Mouse (Mus musculus): ENCODE data around the gene Ryr3. TPM values are rescaled to one million over a fixed set of nuclear protein-coding genes. Genes with fewer than 3 reads are reported as not detected.

Gene Ryr3
- 1 to 10 TPM; 2.3 to 2.9 TPM for polyA plus RNA-seq (2017; shearing (Covaris generic))

DNA sequence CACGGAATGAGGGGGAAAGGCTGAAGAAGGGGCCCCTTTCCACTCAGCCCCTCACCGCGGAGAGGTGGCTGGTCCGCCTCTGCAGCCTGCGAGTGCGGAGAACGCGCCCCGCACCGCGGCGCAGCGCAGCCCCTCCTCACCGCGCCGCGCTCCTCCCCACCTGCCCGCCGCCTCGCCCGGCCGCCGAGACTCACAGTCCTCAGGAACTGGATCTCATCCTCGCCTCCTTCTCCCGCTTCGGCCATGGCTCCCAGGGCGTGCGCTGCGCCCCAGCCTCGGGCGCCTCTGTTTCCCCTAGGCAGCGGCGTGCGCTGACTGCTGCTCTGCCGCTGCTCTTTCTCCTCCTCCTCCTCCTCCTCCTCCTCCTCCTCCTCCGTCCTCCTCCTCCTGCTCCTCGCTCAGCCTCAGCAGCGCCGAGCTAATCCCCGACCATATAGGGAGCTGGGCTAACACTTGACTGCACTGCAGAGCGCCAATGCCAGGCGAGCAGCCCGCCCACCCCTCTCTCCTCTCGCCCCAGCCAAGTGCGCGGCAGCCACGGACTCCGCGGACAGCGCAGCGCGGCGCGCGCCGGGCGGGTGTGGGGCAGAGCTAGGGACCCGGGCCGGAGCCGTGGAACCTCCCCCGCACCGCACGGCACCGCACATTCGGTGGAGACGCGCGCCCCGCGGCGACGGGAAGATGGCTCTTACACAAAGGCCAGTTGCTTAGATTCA, at the start of gene Ryr3:
TSS of gene Ryr3 (minus strand) at position 351 of the 716 bp plus-strand sequence.
- no peak for ATAC-seq

DNA sequence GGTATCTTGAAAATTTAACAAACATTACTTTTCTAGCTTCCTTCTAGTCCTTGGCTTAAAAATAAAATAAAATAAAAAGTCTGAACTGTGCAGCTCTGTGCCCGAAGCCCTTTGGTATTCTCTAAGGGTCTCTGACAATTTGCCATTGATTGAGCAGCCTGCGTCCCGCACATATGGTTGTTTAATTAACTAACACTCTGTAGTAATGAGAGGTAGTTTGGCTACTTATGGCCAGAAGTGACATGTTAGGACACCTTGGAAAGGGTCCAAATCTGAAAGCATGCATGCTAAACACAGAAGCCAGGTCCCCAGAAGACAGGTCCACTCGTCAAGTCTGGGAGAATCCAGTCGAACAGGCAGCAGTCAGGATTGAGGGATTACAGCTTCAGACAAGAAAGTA, 22.0 kb upstream of the Ryr3 start:
- ATAC-seq: no peak

DNA sequence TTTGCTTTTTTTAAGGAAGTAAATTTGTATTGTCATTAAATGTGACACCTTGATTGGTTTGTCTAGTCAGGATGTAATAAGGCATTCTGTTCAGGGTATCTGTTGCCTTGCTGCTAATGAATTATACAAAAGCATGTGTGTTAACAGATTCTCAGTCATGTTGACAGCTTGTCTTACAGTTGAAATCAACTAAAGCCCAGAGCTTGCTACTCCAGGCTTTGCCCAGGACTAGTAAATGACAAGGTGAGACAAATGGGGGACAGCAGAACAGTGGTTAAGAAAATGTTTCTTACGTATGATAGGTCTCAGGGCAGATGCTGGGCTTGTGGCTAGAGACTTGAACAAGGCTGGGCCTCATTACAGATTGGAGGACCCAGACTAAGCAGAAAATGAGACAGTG, 20.1 kb upstream of the Ryr3 start:
- ATAC-seq: no peak

DNA sequence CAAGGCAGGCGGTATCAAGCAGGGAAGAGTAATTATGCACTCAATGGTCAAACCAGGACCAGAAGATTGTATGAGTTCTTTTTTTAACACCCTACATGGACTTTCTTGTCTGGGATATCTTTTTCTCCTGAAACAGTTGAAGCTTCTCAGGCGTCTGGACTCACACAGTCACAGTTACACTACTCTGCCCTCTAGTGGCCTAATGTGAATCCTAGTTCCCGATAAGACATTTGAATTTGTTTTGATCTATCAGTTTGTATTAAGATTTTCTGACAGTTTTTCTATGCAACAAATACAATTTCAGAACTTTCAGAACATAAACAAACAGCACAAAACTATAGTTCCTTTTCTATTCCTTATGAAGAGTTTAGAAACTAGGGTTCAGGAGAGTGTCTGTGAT, 17.7 kb upstream of the Ryr3 start:
- no peak for ATAC-seq

DNA sequence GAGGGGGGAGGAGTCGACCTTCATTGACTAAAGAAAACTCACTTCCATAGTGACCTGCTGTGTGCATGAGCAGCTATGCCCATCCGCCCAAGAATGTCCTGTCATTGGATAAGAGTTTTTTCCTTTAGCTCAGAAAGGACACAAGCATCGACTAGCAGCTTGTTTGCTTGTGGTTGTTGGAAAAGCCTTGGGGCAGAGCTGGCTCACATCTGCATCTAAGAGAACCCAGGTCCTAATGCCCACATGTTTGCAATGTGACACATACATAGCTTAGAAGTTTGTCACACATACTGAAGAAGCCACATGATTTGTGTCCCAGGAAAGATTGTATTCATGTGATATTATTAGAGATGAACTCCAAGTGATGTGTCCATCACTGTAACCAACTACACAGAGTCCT, 16.5 kb upstream of the Ryr3 start:
- no peak for ATAC-seq

DNA sequence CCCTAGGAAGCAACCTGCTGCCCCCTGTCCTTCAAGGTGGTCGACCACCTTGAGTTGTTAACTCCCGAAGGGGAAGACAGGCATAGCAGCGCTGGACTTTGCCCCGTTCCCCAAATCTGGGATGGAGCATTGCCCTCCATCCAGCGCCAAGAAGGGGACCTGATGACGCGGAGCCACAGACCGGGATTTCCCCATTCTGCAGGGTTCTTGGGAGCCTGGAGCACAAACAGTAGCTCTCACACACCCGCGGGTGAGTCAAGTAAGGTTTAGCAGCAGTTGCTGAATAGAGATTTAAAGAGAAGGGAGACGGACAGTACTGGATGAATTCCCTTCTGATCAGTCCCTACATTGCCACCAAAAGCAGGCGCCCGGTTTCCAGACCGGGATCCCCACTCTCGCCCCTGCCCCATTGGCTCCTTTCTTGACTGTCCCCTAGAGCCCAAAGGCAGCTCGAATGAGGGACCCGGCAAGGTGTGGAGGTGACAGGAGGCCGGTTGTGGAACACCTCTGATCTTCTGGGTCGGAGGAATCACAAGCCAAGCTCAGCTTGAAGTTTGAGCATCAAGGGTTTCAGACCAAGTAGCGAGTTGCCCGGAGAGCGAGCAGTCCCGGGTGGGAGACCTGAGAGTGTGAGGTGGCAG, 671 bp downstream of the Ryr3 start:
- ATAC-seq: no peak

DNA sequence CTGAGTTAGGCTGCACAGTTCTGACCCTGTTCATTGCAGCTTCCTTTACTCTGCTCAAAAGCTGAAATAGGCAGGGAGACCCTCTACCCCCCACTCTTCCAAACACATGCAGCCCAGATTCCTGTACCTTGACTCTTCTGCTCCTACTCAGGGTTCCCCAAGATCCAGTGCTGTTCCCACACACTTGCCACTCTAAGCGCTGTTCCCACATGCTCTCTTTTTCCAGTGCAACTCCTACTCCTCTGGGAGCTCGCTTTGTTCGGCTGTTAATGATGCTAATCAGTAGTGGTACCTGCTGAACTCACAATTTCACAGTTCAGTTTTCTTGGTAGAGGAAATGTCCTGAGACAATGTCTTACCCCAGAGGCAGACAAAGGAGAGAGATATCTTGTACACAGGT, 6.9 kb downstream of the Ryr3 start:
- no peak for ATAC-seq

DNA sequence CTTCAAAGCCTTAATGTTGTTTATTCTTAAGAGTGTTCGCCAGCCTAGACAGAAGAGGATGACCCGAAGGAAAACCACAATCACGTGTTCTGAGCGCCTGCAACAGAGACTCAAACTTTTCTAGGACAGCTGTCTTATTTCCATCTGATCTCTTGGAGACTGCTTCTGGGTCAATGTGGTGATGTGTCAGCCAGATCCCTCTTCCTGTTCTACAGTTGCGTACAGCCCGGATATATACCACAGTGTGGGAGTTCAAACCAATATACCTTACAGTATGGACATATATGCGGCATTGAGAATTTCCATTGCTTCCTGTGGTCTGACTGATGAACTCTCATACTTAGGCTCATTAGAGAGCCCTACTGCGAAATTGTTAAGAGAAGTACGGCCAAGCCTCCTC, 7.6 kb downstream of the Ryr3 start:
- no peak for ATAC-seq

DNA sequence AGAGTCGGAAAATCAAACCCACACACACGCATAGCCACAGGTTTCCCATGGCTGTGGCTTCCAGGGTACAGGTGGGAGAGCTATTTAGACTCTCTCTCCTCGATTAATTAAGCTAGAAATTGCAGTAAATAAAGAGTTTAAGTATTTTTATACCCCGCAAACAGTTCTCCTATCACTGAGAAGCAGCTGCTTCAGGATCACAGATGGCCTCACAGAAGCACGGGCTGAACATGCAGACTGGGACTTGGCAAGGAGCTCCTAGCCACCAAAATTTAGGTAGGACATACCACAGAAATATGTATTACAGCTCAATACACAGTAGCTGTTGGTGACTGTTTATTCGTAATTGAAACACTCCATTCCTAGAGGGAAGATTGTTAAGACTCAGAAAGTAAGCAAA, 14.0 kb downstream of the Ryr3 start:
- no peak for ATAC-seq

DNA sequence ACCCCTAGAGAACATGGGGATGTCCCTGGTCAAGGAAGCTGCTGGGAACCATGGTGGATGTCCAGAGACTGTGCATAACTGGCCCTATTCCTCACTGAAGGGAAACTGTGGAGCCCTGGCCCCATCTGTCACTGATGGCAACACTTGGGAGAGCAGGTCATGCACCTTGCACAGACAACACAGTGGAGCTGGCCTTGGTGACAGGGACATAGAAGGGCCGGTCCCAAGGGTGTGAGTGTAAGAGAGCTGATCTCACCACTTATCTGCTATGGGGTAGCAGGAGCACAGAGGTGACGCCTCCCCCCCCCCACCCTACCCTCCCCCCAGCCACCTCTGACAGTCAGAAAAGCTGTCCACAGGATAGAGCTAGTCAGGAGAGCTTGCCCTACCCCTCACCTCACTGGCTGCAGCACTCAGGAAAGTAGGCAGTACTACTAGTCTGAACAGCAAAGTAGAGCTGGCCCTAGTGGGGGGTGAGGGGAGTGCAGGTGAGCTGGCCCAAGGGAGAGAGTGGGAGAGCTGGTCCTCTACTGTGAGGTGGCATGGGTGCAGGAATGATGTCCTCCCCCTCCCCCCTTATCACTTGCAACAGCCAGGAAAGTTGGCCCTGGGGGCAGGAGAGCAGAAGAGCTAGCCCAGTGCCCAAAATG, 17.7 kb downstream of the Ryr3 start:
- no peak for ATAC-seq

DNA sequence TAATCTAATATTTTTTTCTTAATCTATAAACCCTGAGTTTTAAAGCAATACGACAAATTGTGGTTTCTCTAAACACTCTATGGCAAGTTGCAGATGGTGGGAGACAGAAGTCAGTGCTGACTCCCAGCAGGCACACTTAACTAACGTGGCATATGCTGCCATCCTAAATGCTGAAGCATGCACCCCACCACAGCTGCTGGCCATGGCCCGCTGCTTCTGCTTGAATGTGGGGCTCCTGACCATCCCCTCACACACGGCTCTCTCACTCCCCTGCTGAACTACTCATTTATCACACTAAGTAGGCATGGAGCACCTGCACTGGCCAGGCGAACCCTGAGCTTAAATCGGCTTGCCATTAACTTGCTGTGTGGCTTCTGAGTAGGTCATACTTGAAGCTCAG, 29.7 kb downstream of the Ryr3 start:
- no peak for ATAC-seq

DNA sequence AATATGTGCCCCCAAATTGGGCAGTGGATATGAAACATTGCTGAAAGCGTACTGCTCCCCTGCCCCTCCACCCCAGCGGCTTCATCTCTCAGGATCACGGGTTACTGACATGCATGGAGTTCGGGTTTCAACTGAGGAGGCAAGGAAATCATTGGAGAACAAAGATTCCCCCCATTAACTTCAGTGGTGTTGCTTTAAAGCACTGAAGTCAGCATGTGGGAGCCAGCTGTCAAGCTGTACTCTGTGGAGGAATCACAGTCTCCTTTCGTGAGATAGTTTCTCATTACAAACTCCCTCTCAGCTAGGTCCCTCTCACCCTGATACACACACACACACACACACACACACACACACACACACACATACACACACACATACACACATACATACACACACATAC, 35.2 kb downstream of the Ryr3 start:
- no peak for ATAC-seq

DNA sequence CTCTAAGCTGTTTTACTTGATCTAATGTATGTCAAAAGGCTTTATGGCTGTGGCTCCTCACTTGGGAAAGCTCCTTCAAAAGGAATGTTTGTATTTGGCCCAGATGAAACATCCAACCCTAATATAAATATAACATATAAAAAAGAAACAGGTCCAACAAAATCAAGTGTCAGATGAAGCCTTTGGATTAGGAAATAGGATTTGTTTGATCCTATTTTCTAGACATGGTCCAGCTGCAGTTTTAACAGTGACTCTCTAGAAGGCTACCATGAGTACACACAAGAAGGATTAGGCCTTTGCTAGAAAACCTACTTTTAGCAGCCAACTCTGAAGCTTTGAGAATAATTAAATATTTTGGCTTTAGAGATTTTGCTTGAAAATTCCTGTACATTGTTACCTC, 38.8 kb downstream of the Ryr3 start:
- no peak for ATAC-seq

DNA sequence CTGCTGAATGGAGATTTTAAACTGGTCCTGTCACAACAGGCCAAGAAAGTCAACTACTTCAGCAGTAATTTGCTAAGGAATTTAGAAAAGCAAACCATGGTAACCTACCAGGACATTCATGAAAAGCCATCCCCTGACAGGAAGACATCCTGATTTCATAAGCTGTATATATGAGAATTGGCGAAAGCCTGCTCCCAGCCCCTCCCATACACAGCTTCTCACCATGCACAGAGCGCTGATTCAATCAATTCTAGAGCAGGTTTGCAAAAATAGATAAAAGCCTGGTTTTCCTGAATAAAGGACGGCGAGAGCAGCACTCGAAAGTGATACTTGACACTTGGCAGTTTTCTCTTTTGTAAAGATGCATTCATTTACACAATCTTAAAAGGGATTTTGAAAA, 40.6 kb downstream of the Ryr3 start:
- no peak for ATAC-seq

DNA sequence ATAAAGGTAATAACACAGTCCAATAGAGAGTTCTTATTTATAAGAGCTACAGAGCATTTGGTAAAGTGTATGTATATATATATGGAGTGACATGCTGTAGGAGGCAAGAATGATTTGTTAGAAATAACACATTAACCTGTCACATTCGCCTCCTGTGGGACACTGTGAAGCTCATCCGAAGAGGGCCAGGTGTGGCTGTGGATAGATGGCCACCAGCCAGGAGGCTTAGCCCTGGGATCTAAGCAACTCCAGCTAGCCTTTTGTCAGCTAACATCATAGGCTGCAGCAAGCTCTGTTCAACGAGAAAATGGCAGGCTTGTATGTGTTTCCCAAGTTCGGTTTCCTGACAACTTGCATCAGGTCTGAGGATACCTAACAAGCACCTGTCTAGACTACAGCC, 48.8 kb downstream of the Ryr3 start:
- ATAC-seq: no peak

DNA sequence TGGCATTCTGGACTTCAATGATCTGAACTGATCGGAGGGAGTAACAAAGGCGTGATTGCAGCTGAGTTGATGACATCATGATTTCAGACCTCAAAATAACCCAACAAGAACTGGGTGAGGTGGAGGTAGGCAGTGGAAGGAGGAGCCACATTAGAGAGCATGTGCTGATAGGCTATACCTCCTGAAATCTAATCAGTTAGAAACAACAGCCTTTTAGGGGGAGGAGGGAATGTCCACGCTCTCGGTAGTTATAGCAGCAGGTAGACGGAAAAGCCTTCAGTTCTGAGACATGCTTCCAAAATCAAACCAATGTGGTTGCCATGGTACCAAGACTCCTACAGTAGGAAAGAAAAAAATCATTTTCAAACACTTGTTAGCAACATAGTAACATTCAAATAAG, 55.4 kb downstream of the Ryr3 start:
- ATAC-seq: no peak

DNA sequence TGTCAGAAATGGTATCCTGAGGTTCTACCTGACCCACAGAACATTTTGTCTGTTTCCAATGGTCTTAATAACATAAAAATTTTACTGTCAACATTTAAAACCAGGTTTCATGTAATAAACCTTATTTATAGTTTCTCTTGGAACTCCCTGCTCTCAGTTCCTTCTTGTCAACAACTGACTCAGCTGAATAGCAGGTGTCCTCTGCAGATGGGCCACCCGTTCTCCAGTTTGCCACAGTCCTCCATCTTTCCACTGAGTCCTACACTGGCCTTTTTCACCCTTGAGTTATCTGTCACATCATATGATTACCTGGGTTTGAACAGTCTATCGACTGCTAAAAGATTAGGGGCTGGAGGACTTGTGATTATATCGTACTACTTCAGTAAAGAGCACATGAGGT, 79.1 kb downstream of the Ryr3 start:
- no peak for ATAC-seq

DNA sequence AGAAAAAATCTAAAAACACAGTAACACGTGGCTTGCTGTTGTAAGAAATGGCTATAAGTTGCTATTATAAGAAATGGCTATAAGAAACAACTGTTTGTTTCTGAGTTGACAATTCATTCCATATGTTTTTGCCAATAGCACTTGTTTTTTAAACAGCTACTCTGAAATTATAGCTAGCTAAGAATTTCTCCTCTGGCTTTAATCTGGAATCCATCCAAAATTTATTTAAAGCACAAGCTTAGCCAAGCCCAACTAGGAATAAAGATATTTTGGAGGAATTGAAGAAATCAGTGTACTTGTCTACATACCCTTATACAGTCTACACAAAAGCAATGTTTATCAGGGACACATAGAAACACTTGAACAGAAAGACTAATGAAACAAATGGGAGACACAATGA, 93.4 kb downstream of the Ryr3 start:
- no peak for ATAC-seq

DNA sequence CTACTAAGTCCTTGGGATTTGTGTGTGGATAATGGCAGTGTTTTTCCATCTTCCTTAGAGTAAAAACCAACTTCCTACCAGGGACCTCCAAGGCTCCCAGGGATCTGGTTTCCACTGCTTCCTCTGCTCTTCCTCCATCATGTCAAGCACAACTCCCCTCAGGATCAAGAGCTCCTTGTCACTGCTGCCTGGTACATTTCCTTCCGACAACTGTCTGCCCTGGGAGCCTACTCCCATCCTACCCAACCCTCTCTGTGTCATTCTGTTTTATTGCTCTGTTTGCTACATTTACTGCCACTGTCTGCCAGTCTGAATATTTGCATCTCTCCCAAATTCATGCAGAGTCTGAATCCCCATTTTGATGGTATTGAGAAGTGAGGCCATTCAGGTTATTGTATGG, 97.8 kb downstream of the Ryr3 start:
- ATAC-seq: no peak

DNA sequence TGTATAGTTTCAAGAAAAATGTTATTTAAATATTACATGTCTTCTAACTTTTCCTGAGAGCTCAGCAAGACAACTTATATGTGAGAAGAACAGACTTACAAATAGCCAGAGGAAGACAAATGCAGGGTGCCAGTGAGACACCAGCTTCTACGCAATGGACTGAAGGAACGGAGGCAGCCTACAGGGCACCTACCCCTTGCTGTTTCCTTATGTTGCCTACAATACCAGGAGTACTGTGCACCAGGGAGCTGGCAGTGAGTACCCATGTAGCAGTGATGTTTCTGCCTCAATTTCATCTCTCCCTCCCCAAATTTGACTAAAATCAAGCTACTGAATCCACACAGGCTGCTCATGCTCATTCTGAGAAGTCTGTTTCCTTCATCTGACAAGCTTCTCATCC, 100.1 kb downstream of the Ryr3 start:
- no peak for ATAC-seq

DNA sequence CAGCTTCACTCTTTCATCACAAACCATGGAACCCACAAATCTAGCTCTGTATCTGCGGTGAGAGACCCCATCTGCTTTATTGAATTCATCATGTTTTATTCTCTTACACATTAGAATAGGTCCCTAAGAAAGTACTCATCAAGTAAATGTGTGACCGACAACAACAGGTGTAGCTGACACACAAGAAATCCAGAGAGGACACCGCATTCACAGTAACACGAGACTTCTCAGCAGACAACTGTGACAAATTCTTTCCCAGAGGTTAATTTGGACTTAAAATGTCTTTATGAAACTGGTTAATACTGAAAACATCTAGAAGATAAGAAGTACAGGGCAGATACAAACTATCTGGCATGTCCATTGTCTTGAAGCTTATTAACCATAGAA, 101.0 kb downstream of the Ryr3 start:
- ATAC-seq: no peak

DNA sequence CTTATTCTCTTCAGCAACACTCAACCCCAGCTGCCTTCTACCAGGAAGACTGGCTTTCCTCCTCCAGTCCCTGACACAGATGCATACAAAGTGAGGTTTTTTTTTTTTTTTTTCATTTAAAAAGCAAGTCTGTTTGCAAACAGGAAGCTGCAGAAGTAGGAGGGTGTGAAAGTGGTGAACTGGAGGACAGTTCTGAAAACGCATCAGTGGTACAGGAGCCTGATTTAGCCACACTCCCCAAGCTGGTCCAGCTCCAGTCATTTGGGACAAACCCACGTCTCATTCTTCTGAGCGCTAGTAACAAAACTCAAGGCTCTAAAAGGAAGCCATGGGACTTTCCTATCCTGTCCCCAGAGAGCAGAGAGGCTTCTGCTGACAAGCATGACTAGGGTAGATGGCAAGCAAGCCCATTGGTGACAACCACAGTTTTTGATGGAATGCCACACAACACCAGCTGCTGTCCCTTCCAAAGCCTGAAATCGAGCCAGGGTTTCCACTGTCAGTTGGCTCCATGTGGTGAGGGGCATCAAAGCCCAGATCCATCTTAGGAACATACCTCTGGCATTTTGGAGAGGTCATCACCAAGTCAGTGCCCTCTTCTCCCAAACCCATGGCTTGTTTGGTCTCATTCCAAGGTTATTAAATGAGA, 101.5 kb downstream of the Ryr3 start:
- ATAC-seq: no peak

DNA sequence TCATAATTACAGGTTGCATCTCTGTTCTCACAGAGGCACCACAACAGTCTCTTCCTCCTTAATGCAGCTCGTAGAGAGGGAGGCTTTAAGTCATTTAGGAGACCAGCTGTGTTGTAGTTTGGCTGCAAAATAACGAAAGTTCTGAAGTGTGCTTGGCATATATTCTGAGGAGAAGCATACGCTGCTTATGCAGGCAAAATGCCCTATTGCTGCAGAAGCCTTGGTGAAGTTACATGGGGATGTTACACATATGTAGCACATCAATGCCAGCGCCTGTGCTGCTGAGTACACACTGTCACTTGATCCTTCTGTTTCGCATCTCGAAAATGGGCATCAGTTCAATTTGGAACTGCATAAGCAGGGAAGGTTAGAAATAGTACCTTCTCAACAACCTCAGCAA, 112.3 kb downstream of the Ryr3 start:
- ATAC-seq: no peak

DNA sequence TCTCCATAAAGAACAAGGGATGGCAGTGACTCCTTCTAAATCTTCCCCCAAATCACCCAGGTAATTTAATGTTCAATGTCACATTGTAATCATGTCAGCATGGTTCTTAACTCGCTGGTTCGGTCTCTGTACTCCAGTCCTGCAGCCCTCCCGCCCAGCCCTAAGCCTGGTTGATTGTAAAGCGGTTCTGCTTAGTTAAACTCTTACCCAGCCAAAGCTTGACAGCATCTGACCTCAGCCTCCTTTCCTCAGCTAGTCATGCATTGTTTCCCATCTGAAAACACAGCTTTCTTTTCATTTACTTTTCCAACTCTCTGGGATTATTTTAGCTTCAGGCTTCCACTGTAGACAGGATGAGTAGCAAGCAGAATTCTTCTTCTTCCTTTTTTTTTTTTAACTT, 121.7 kb downstream of the Ryr3 start:
- no peak for ATAC-seq

Data from activated CD4-positive, CD25-positive, alpha-beta regulatory T cell, adult 4 months (primary cell).